Mouse (Mus musculus) thymus, postnatal 10 days (tissue): ENCODE measurements around the gene Amelx.

Experiments
- DNase-seq, 2 experiments: peaks; one replicate each; pipeline ENCODE4 v3.0.0; 2021; ENCODE audit warnings: low spot score in 2 of 2

Gene Amelx

DNA sequence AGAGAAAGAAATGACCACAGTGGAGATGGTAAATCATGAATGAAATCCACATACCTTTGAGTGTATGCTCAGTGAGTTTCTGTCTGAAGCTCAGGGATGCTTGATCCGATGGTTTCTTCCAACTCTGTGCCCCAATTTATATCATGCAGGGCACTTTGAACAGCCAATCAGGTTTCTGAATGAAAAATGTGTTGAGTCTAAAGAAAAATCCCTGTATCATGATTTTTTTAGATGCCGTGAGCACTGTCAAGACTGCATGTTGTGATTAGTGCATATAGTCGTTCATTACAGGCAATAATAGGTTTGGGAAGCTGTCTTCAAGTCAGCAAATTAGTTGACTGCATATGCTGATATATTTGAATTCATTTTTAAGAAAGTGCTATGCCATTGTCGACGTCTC, at the start of gene Amelx:
TSS of gene Amelx (minus strand) at position 101 of the 400 bp plus-strand sequence.
- no peak for DNase-seq

DNA sequence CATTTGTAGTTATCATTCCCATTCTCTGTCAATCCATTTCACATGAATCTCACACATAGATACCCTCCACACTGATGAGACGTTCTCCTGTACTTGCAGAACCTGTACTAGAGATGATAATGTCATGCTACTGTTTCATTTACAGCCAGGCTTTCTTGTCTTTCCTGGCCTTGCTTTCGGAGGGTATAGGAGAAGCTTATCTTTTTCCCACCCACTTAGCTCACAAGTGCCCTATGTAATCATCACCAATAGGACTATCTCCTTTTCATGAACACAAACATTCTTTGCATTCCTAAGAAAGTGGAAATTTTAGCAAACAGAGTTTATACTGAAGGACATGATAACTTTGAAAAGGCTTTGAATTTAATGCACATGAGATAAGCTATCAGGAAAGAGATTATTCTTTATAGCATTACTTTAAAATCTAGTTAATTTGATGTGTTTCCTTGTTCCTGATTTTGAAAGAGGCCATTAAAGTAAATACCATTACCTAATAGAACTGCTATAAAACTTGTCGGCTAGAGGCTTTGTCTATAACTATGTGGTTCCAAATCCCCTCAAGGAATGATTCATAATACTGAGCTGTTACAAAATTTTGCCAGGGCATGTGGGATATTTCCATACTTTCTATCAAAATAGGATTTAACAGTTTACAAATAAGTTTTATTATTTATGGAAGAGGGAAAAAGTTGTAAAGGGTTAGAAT, 35.5 kb upstream of the Amelx start:
- no peak for DNase-seq

DNA sequence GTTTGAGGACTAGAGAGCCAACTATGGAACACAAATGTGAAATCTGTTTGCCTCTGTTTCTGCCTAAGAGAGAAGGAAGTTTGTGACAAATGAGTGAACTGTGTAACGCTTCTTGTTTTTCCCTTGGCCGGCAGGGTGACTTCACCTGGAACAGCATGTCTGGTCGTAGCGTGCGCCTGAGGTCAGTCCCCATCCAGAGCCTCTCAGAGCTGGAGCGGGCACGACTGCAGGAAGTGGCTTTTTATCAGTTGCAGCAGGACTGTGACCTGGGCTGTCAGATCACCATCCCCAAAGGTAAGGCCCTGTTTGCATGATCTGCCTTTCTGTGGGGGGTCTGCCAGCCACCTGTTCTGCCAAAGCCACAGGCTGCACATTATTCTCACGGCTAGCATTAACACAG, 33.1 kb upstream of the Amelx start:
- no peak for DNase-seq

DNA sequence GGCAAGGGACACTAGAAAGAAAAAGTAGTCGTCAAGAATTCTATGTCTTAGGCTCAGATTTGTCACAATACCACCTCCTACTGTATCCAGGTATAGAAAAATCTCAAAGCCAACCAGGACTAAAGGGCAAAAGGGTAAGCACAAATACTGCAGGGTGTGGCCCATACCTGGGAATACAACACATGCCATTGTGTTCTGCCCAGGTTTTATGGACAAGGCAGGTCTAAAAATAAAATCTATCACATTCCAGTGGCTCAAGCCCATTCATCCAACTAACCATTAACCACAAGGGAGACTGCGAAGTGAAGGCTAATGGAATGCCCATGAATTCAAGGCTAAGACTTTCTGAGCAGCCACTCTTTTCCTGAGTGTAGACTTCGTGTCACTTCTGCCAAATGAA, 23.0 kb upstream of the Amelx start:
- DNase-seq, result no peak

DNA sequence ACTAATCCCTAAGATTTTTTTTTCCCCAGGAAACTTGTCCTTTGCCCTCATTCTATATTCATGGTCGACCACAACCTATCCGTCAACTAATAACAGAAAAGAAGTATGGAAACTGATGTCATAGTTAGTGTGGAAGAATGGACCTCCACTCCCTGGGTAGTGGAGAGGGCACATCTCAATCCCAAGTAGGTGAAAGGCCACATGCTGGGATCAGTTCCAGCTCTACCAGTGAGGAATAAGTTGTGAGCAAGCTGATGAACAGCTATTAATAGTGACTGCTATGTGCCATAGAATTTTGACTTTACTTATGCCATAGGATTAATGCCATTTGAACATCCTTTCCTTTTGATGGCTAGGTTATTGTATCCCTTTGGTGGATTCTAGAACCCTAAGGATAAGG, 8.4 kb downstream of the Amelx start:
- no peak for DNase-seq

DNA sequence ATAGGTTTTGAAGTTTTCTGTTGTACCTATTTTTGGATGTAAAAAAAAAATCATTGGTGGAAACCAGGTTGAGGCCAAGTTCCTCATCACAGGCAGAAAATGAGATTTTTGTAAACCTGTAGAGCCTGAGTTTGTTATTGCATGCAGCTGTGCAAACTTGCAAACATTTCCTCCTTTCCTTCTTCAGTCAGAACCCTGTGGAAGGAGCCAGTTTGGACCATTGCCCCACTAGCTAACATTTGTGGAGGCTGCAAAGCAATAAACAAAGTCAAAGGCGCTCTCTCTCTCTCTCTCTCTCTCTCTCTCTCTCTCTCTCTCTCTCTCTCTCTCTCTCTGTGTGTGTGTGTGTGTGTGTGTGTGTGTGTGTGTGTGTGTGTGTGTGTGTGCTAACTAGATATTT, 13.2 kb downstream of the Amelx start:
- no peak for DNase-seq

DNA sequence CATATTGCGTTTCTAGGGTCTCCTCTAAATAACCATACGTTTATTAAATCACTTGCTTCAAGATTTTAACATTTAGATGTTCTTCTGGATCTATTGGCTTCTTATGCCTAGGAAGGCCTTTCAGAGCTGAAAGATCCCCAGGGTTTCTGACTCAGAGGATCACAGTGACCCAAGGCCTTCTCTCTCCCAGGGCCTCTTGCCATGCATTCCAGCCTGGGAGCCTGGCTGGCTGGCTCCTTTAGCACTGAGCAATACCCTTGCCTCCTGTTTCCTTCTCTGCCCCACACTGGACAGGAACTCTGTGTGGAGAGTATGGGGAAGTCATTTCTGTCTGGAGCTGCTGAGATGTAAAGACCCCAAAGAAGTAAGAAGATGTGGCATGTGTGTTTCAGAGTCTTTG, 16.0 kb downstream of the Amelx start:
- DNase-seq, result no peak

DNA sequence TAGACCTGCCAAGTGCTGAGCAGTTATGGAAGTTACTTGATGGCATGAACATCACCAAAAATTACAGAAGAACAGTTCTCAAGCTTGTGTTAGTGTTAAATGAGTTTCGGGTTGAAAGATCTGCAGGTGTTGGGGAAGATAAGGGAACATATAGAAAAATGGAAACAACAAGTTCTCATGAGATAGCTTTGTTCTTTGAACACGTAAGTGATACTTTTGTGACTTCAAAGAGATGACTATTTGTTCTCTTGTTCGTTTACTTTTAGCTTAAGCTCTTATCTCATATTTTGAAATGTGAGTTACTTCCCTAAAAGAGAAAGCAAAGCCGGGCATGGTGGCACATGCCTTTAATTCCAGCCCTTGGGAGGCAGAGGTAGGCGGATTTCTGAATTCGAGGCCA, 28.6 kb downstream of the Amelx start:
- no peak for DNase-seq

DNA sequence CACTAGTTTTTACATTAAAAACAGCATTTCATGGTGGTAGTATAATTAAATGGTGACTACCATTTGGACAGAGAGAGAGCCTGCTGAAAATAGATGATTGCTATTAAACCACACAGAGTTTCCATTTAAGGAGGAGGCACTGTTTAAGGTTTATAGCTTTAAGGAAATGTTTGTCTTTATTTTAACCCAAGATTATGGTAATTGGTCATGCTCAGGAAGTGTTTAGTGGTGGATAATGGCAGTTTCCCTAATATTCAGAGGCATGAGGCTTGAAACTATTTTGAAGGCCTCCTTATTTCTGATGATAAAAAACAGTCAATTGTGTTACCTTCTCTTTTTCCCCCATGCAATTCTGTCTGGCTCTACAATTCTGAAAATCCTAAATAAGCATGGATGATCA, 33.2 kb downstream of the Amelx start:
- DNase-seq, result no peak

DNA sequence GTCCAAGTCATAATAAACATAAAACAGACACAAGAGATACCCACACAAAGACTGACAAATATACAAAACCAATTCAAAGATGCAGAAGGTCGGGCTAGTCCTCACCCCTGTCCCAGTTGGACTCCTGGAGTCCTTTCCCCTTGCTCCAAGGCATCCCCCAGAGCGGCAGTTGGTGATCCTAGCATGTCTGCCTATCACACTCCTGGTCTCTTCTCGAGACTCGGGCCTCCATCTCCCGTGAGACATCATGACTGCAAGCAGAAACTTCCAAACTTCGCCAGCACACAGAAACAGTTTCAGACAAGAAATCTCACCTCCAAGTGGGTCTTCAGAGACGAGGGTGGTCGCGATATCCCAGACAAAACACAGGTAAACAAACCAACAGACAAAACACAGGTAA, 46.5 kb downstream of the Amelx start:
- no peak for DNase-seq

DNA sequence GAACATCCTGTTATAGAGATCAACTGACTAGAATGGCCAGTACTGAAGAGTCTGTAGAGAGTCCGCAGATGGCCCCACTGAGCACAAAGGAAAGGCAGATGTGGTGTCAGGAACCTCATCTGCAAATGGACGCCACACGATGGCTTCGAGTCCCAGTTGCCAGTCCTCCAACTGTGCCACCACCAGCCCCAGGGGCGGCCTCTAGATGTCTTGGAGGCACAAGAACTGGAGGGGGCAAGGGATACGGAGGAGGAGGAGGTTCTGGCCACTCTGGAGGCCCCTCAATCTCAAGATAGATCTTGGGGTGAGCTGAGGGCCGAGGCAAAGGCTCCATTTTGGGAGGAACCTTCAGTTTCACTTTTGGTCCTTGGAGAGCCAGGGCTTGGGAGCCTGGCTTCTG, 47.2 kb downstream of the Amelx start:
- no peak for DNase-seq
